Mouse (Mus musculus) leukemia stem cell, adult 10-12 weeks (primary cell): ENCODE data around the gene Zfp969. TPM values are rescaled to one million over a fixed set of nuclear protein-coding genes. Genes with fewer than 3 reads are reported as not detected.

ENCODE experiments used
- polyA plus RNA-seq: library from polyadenylated mRNA; stranded (reverse); fragments of >175 nt; gene quantifications from 2 replicates; pipeline ENCODE4 v1.2.3, GENCODE M21; 2012; ENCODE audit warnings: low replicate concordance

Zfp969 gene
- not detected in 2 replicates for polyA plus RNA-seq

DNA sequence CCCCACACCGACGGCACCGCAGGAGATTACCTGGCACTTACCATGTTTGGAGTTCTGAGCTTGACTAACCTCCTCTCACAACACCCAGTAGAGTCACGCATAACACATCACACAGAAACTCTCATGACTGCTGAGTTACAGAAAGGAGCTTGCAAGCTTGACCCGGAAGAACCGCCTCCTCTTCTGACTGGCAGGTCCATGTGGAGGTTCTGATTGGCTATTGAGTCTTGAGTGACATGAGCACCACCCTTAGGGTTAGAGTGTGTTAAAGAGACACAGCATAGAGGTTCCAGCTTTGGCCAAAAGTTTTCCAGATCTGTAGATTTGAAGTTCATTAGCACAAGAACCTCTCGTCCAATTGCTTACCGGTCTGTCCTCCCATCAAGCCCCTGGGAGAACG is at the start of gene Zfp969:
TSS of gene Zfp969 (minus strand) at position 101 of the 400 bp plus-strand sequence.

GRCm38 (mm10) chr2:175741237-175741636 is 37.8 kb upstream of the Zfp969 start, which contains the start of gene Gm2007:
Gene Gm2007, plus strand, starts transcription at chr2:175741537.

GRCm38 (mm10) chr2:175643678-175644077 is 59.8 kb downstream of the Zfp969 start, which contains the start of gene Gm11007:
Gene Gm11007, plus strand, starts transcription at chr2:175643978.

Other genes with a start within 250 kb of the Zfp969 start
- gene Zfp965, start 233.7 kb downstream of the Zfp969 start, polyA plus RNA-seq, result not detected in 2 replicates
- gene Gm11007, start 59.7 kb downstream of the Zfp969 start, polyA plus RNA-seq, result not detected in 2 replicates
- gene Gm2007, start 37.9 kb upstream of the Zfp969 start, polyA plus RNA-seq, result not detected in 2 replicates
- not detected in 2 replicates for gene Gm14288, start 97.4 kb upstream of the Zfp969 start, polyA plus RNA-seq
- not detected in 2 replicates for gene Gm6710, start 165.6 kb upstream of the Zfp969 start, polyA plus RNA-seq
- not detected in 2 replicates for gene Zfp966, start 227.5 kb upstream of the Zfp969 start, polyA plus RNA-seq